Mouse (Mus musculus): ENCODE measurements around the gene Vwa1.

GRCm38 (mm10) chr4:155791240-155791933, 16.9 kb upstream of the Vwa1 start:
- TF ChIP-seq JUND (conservative IDR thresholded peaks at IDR 0.05; ENCODE audit: low read depth, low read length) (no peak), POLR2A (IDR thresholded peaks at IDR 0.05; ENCODE audit: low read depth, low read length) (no peak), CTCF (conservative IDR thresholded peaks at IDR 0.05 in 1 of 2, IDR thresholded peaks at IDR 0.05 in 1 of 2; ENCODE audit: low read depth in 2 of 2, low read length in 2 of 2) (no peak), MAZ (IDR thresholded peaks at IDR 0.05; ENCODE audit: low read depth, low read length) (no peak), MYC (IDR thresholded peaks at IDR 0.05; ENCODE audit: low read depth, low read length) (no peak), USF1 (IDR thresholded peaks at IDR 0.05; ENCODE audit: low read depth, low read length) (no peak), POLR2AphosphoS2 (IDR thresholded peaks at IDR 0.05; ENCODE audit: low read depth, low read length) (no peak), CHD2 (IDR thresholded peaks at IDR 0.05; ENCODE audit: low read length) (no peak), EP300 (IDR thresholded peaks at IDR 0.05; ENCODE audit: low read length) (no peak)

Data from CH12.LX (cell line).